Mouse (Mus musculus): ENCODE data around the gene Dnaaf5. TPM values are rescaled to one million over a fixed set of nuclear protein-coding genes. Genes with fewer than 3 reads are reported as not detected.

The Dnaaf5 gene
- polyA plus RNA-seq, 1 experiment from 2014 or later: 4.0 TPM

Other genes with a start within 250 kb of the Dnaaf5 start
- gene Pdgfa, start 152.9 kb upstream of the Dnaaf5 start, polyA plus RNA-seq (2014; fragmentation: Nextera tagmentation; extraction: Ambion mirVana): 16.2 and 24.6 TPM in 2 replicates
- gene Prkar1b, start 222 bp upstream of the Dnaaf5 start, polyA plus RNA-seq (2014; fragmentation: Nextera tagmentation; extraction: Ambion mirVana): 169 and 190 TPM in 2 replicates
- gene Sun1, start 50.4 kb downstream of the Dnaaf5 start, polyA plus RNA-seq (2014; fragmentation: Nextera tagmentation; extraction: Ambion mirVana): 41.8 and 48.3 TPM in 2 replicates
- gene Get4, start 102.1 kb downstream of the Dnaaf5 start, polyA plus RNA-seq (2014; fragmentation: Nextera tagmentation; extraction: Ambion mirVana): 113 and 119 TPM in 2 replicates
- 38.6 and 64.0 TPM in 2 replicates for gene Adap1, start 175.4 kb downstream of the Dnaaf5 start, polyA plus RNA-seq (2014; fragmentation: Nextera tagmentation; extraction: Ambion mirVana)
- gene Cox19, start 201.2 kb downstream of the Dnaaf5 start, polyA plus RNA-seq (2014; fragmentation: Nextera tagmentation; extraction: Ambion mirVana): 129 and 130 TPM in 2 replicates
- gene Cyp2w1, start 202.4 kb downstream of the Dnaaf5 start, polyA plus RNA-seq (2014; fragmentation: Nextera tagmentation; extraction: Ambion mirVana): not detected in 2 replicates
- 1.2 and 1.8 TPM in 2 replicates for gene Gpr146, start 227.5 kb downstream of the Dnaaf5 start, polyA plus RNA-seq (2014; fragmentation: Nextera tagmentation; extraction: Ambion mirVana)